Mouse (Mus musculus): ENCODE measurements around the gene Zfp697. TPM values are rescaled to one million over a fixed set of nuclear protein-coding genes. Genes with fewer than 3 reads are reported as not detected.

Zfp697 gene
- polyA plus RNA-seq, 1 experiment from 2014 or later: 28.9 TPM

GRCm38 (mm10) chr3:98362753-98363152, 19.5 kb upstream of the Zfp697 start:
- 30% methylated on average over 2 of the region's 2 CpGs for WGBS
- ATAC-seq (ENCODE audit: low read depth): 0 out of 2 replicates have a peak, but pooled peaks have one; percentile 17
- no peaks in the 10 kb centered on the region for H3K4me1 ChIP-seq (ENCODE audit: control insufficient read depth, insufficient read depth, low read length)
- no peak overlapping the region for H3K9ac ChIP-seq (replicated peaks; ENCODE audit: low read depth, low read length)
- no peak overlapping the region for H3K4me3 ChIP-seq (ENCODE audit: low read depth, low read length)
- no peaks in the 10 kb centered on the region for H3K27me3 ChIP-seq (ENCODE audit: control insufficient read depth, insufficient read depth, low read length)
- H3K27ac ChIP-seq (ENCODE audit: low read depth, low read length): no peak overlapping the region
- no peaks in the 10 kb centered on the region for H3K36me3 ChIP-seq (ENCODE audit: control insufficient read depth, insufficient read depth, low read length)
- no peak overlapping the region for H3K4me2 ChIP-seq (ENCODE audit: low read depth, low read length)
- H3K9me3 ChIP-seq (ENCODE audit: control insufficient read depth, low read length): no peaks in the 10 kb centered on the region

- Histone ChIP-seq H3K9me3 (ENCODE audit: control insufficient read depth, low read length) (no peaks in the 10 kb centered on the region), H3K4me3 (ENCODE audit: low read depth, low read length) (no peak overlapping the region), H3K4me1 (ENCODE audit: control insufficient read depth, insufficient read depth, low read length) (no peaks in the 10 kb centered on the region), H3K9ac (replicated peaks; ENCODE audit: low read depth, low read length) (no peak overlapping the region), H3K27me3 (ENCODE audit: control insufficient read depth, insufficient read depth, low read length) (no peaks in the 10 kb centered on the region), H3K4me2 (ENCODE audit: low read depth, low read length) (no peak overlapping the region), H3K27ac (ENCODE audit: low read depth, low read length) (no peak overlapping the region), H3K36me3 (ENCODE audit: control insufficient read depth, insufficient read depth, low read length) (no peaks in the 10 kb centered on the region)
- ATAC-seq (ENCODE audit: low read depth): no peak
- 82% methylated on average over 3 of the region's 3 CpGs for WGBS
These were observed 16.2 kb upstream of the Zfp697 start for GRCm38 (mm10) chr3:98366086-98366485.

- H3K4me2 ChIP-seq (ENCODE audit: low read depth, low read length): no peak overlapping the region
- 88% methylated on average over 4 of the region's 4 CpGs for whole genome bisulfite sequencing
- no peaks in the 10 kb centered on the region for H3K27me3 ChIP-seq (ENCODE audit: control insufficient read depth, insufficient read depth, low read length)
- H3K9me3 ChIP-seq (ENCODE audit: control insufficient read depth, low read length): no peaks in the 10 kb centered on the region
- H3K4me3 ChIP-seq (ENCODE audit: low read depth, low read length): no peak overlapping the region
- no peaks in the 10 kb centered on the region for H3K4me1 ChIP-seq (ENCODE audit: control insufficient read depth, insufficient read depth, low read length)
- H3K9ac ChIP-seq (replicated peaks; ENCODE audit: low read depth, low read length): no peak overlapping the region
- no peak for ATAC-seq (ENCODE audit: low read depth)
- no peak overlapping the region for H3K27ac ChIP-seq (ENCODE audit: low read depth, low read length)
- H3K36me3 ChIP-seq (ENCODE audit: control insufficient read depth, insufficient read depth, low read length): no peaks in the 10 kb centered on the region
These were observed 15.4 kb upstream of the Zfp697 start for GRCm38 (mm10) chr3:98366823-98367222.

DNA sequence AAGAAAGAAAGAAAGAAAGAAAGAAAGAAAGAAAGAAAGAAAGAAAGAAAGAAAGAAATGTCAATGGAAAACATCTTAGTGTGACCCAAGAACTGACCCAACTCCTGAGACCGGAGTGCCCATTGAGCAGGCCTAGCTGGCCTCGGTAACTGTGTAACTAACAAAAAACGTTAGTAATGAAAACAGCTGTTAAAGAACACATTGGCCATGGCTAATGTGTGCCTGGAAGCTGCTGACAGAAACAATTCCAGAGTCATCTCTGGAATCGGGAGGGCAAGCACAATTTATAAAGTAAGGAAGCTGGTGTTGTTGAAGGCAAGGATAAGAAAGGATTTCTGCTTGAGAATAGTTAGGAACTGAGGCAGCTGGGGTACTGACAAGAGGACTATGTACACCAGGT, 14.0 kb upstream of the Zfp697 start:
- Histone ChIP-seq H3K27me3 (ENCODE audit: control insufficient read depth, insufficient read depth, low read length) (no peaks in the 10 kb centered on the region), H3K9me3 (ENCODE audit: control insufficient read depth, low read length) (no peaks in the 10 kb centered on the region), H3K4me2 (ENCODE audit: low read depth, low read length) (no peak overlapping the region), H3K4me3 (ENCODE audit: low read depth, low read length) (no peak overlapping the region), H3K4me1 (ENCODE audit: control insufficient read depth, insufficient read depth, low read length) (no peaks in the 10 kb centered on the region), H3K36me3 (ENCODE audit: control insufficient read depth, insufficient read depth, low read length) (no peaks in the 10 kb centered on the region), H3K9ac (replicated peaks; ENCODE audit: low read depth, low read length) (no peak overlapping the region), H3K27ac (ENCODE audit: low read depth, low read length) (no peak overlapping the region)
- no peak for ATAC-seq (ENCODE audit: low read depth)
- 67% methylated on average over 4 of the region's 4 CpGs for WGBS

GRCm38 (mm10) chr3:98368776-98369175, 13.5 kb upstream of the Zfp697 start:
- H3K9ac ChIP-seq (replicated peaks; ENCODE audit: low read depth, low read length): no peak overlapping the region
- no peaks in the 10 kb centered on the region for H3K27me3 ChIP-seq (ENCODE audit: control insufficient read depth, insufficient read depth, low read length)
- H3K4me2 ChIP-seq (ENCODE audit: low read depth, low read length): no peak overlapping the region
- WGBS: 93% methylated on average over 2 of the region's 2 CpGs
- H3K36me3 ChIP-seq (ENCODE audit: control insufficient read depth, insufficient read depth, low read length): no peaks in the 10 kb centered on the region
- no peak overlapping the region for H3K4me3 ChIP-seq (ENCODE audit: low read depth, low read length)
- H3K27ac ChIP-seq (ENCODE audit: low read depth, low read length): no peak overlapping the region
- ATAC-seq (ENCODE audit: low read depth): no peak
- H3K4me1 ChIP-seq (ENCODE audit: control insufficient read depth, insufficient read depth, low read length): no peaks in the 10 kb centered on the region
- no peaks in the 10 kb centered on the region for H3K9me3 ChIP-seq (ENCODE audit: control insufficient read depth, low read length)

GRCm38 (mm10) chr3:98374062-98374719, 8.1 kb upstream of the Zfp697 start:
- no peak for ATAC-seq (ENCODE audit: low read depth)
- H3K4me2 ChIP-seq (ENCODE audit: low read depth, low read length): no peak overlapping the region
- WGBS: 85% methylated on average over 3 of the region's 3 CpGs

DNA sequence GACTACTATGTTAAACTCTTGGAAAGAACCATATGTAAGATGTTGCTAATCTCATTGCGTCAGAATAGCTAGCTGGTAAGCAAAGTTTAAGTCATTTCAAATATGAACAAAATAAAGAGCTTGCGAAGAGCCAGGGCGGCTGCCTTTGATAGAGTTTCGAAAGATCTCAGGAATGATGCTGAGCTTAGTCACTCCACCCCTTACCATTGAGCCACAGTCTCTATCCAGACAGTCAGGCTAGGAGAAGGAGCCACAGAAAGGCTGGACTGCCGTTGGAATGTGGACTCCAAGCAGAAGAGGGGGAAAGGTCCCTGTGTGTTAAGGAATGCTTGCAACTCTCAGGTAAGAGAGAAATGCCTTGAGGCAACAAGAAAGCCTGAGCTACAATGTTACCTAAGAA, 7.3 kb upstream of the Zfp697 start:
- H3K36me3 ChIP-seq (ENCODE audit: control insufficient read depth, insufficient read depth, low read length): no peaks in the 10 kb centered on the region
- H3K27me3 ChIP-seq (ENCODE audit: control insufficient read depth, insufficient read depth, low read length): no peaks in the 10 kb centered on the region
- H3K4me2 ChIP-seq (ENCODE audit: low read depth, low read length): no peak overlapping the region
- WGBS: 93% methylated on average over 5 of the region's 5 CpGs
- no peak overlapping the region for H3K4me3 ChIP-seq (ENCODE audit: low read depth, low read length)
- H3K9me3 ChIP-seq (ENCODE audit: control insufficient read depth, low read length): no peaks in the 10 kb centered on the region
- H3K9ac ChIP-seq (replicated peaks; ENCODE audit: low read depth, low read length): no peak overlapping the region
- H3K27ac ChIP-seq (ENCODE audit: low read depth, low read length): no peak overlapping the region
- no peaks in the 10 kb centered on the region for H3K4me1 ChIP-seq (ENCODE audit: control insufficient read depth, insufficient read depth, low read length)
- ATAC-seq (ENCODE audit: low read depth): no peak

More at GRCm38 (mm10) chr3:98374062-98374719, 8.1 kb upstream of the Zfp697 start:
- no peak overlapping the region for H3K27ac ChIP-seq (ENCODE audit: low read depth, low read length)
- H3K27me3 ChIP-seq (ENCODE audit: control insufficient read depth, insufficient read depth, low read length): no peaks in the 10 kb centered on the region
- H3K4me3 ChIP-seq (ENCODE audit: low read depth, low read length): no peak overlapping the region
- H3K4me1 ChIP-seq (ENCODE audit: control insufficient read depth, insufficient read depth, low read length): no peaks in the 10 kb centered on the region
- no peaks in the 10 kb centered on the region for H3K9me3 ChIP-seq (ENCODE audit: control insufficient read depth, low read length)
- no peaks in the 10 kb centered on the region for H3K36me3 ChIP-seq (ENCODE audit: control insufficient read depth, insufficient read depth, low read length)
- no peak overlapping the region for H3K9ac ChIP-seq (replicated peaks; ENCODE audit: low read depth, low read length)

DNA sequence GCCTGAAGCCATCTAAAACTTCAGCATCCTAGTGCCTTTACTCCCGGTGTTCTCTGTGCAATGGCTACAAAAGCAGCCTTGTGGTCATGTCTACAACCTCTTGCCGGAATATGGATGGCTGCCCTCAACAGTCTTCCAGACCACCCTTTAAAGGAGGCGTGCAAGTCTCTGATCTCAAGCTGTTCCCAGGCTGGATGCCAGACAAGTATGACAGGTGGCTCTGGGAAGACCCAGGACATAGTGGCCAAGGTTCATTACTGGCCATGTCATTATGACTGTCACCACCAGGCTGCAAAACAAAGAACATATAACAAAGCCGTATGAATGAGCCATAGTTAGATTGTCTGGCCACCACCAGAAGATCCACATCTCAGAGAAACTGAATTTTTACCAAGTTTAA, 4.0 kb upstream of the Zfp697 start:
- WGBS: 87% methylated on average over 4 of the region's 4 CpGs
- no peaks in the 10 kb centered on the region for H3K9me3 ChIP-seq (ENCODE audit: control insufficient read depth, low read length)
- no peak overlapping the region for H3K4me3 ChIP-seq (ENCODE audit: low read depth, low read length)
- ATAC-seq (ENCODE audit: low read depth): no peak
- no peaks in the 10 kb centered on the region for H3K27me3 ChIP-seq (ENCODE audit: control insufficient read depth, insufficient read depth, low read length)
- H3K4me1 ChIP-seq (ENCODE audit: control insufficient read depth, insufficient read depth, low read length): 0 out of 2 replicates have a peak, but pooled peaks cover under 1% of the 10 kb centered on the region
- no peak overlapping the region for H3K9ac ChIP-seq (replicated peaks; ENCODE audit: low read depth, low read length)
- no peak overlapping the region for H3K4me2 ChIP-seq (ENCODE audit: low read depth, low read length)
- H3K27ac ChIP-seq (ENCODE audit: low read depth, low read length): no peak overlapping the region
- H3K36me3 ChIP-seq (ENCODE audit: control insufficient read depth, insufficient read depth, low read length): no peaks in the 10 kb centered on the region

DNA sequence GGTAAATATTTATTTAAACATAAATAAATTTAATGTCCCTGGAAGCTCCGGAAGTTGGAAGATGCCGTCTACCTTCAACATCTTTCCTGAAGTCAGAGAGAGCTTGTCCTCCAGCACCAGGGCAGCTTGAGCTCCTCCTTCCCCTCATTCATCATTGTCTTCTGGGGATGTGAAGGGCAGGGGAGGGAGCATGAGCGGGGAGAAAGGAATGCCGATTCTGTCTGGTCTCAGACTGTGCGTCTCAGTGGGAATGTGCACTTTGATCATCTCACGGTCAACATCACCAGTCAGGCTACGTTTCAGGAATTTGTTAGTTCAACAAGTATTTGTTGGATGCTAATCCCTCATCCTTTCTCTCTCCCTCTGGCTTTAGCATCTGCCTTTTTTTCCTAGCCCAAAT, 3.0 kb upstream of the Zfp697 start:
- Histone ChIP-seq H3K9ac (replicated peaks; ENCODE audit: low read depth, low read length) (no peak overlapping the region), H3K4me2 (ENCODE audit: low read depth, low read length) (no peak overlapping the region), H3K36me3 (ENCODE audit: control insufficient read depth, insufficient read depth, low read length) (no peaks in the 10 kb centered on the region), H3K27me3 (ENCODE audit: control insufficient read depth, insufficient read depth, low read length) (no peaks in the 10 kb centered on the region), H3K9me3 (ENCODE audit: control insufficient read depth, low read length) (no peaks in the 10 kb centered on the region), H3K4me1 (ENCODE audit: control insufficient read depth, insufficient read depth, low read length) (0 out of 2 replicates have a peak, but pooled peaks cover 6% of the 10 kb centered on the region), H3K27ac (ENCODE audit: low read depth, low read length) (no peak overlapping the region), H3K4me3 (ENCODE audit: low read depth, low read length) (no peak overlapping the region)
- ATAC-seq (ENCODE audit: low read depth): no peak
- 17% methylated on average over 7 of the region's 7 CpGs for WGBS

All from neural tube, embryonic 14.5 days (tissue).